Mouse (Mus musculus) olfactory bulb, adult 2 months (tissue): ENCODE measurements around the gene Ryr2.

Experiments
- CTCF ChIP-seq: fragments of 200-500 bp; IDR thresholded peaks from 2 replicates; pipeline ENCODE4 v1.5.1; 2012; ENCODE audit warnings: low read depth, mild to moderate bottlenecking, low read length, moderate library complexity; ENCODE audit not compliant: insufficient read depth
- POLR2A ChIP-seq: fragments of 200-500 bp; IDR thresholded peaks from 2 replicates; pipeline ENCODE4 v1.6.1; 2012; ENCODE audit warnings: mild to moderate bottlenecking, low read depth, low read length, moderate library complexity; ENCODE audit not compliant: insufficient read depth

- TF ChIP-seq CTCF (no peak), POLR2A (no peak)
Observed at GRCm38 (mm10) chr13:12001891-12002294, 104.9 kb downstream of the Ryr2 start.
